Mouse (Mus musculus): ENCODE measurements at regions not wholly inside any gene's neighbourhood (a gene's known extent, or its start where the extent isn't known, plus 50 kb on each side); places are given as distances from the start of the nearest gene placed in this dataset.

GRCm38 (mm10) chr13:116243272-116243784 is 66.2 kb downstream of the Isl1 start:
- CTCF ChIA-PET = no interaction called here
- POLR2A ChIA-PET = no interaction called here

GRCm38 (mm10) chr13:116215101-116215500 is 94.4 kb downstream of the Isl1 start:
- POLR2A ChIA-PET = no interaction called here
- CTCF ChIA-PET = no interaction called here

GRCm38 (mm10) chr13:116213843-116214829 is 95.4 kb downstream of the Isl1 start:
- POLR2A ChIA-PET = no interaction called here

GRCm38 (mm10) chr13:116201177-116201920 is 108.1 kb downstream of the Isl1 start:
- ChIA-PET CTCF (no interaction called here), POLR2A (interaction anchor here in 1 of 4 experiments (0.6 to 0.7 kb wide), 2 partner anchors 1060 to 1213 kb away, joined by 3 to 6 read pairs; no protein-coding TSS in a partner anchor)

More at GRCm38 (mm10) chr13:116213843-116214829, 95.4 kb downstream of the Isl1 start:
- CTCF ChIA-PET = no interaction called here

- ChIA-PET CTCF (no interaction called here), POLR2A (no interaction called here)
Observed at GRCm38 (mm10) chr13:116187059-116187458, 122.4 kb downstream of the Isl1 start.

GRCm38 (mm10) chr13:116177781-116178180 is 131.7 kb downstream of the Isl1 start:
- ChIA-PET POLR2A (no interaction called here), CTCF (no interaction called here)

- ChIA-PET CTCF (no interaction called here), POLR2A (no interaction called here)
Observed at GRCm38 (mm10) chr13:116174976-116175375, 134.5 kb downstream of the Isl1 start.

GRCm38 (mm10) chr13:116173866-116174265 is 135.6 kb downstream of the Isl1 start:
- CTCF ChIA-PET = no interaction called here
- POLR2A ChIA-PET = no interaction called here

- POLR2A ChIA-PET = no interaction called here
- CTCF ChIA-PET = no interaction called here
Observed at GRCm38 (mm10) chr13:116143022-116143421, 166.5 kb downstream of the Isl1 start.

- CTCF ChIA-PET = no interaction called here
- POLR2A ChIA-PET = interaction anchor here in 1 of 4 experiments (0.6 kb wide), 1 partner anchor 14 kb away, joined by 3 read pairs; no protein-coding TSS in a partner anchor
Observed at GRCm38 (mm10) chr13:116118664-116119063, 190.8 kb downstream of the Isl1 start.

- ChIA-PET POLR2A (interaction anchor here in 1 of 4 experiments (0.6 kb wide), 1 partner anchor 22 kb away, joined by 5 read pairs; no protein-coding TSS in a partner anchor), CTCF (no interaction called here)
Observed at GRCm38 (mm10) chr13:116111032-116111808, 198.3 kb downstream of the Isl1 start.

- ChIA-PET POLR2A (interaction anchor here in 1 of 4 experiments (0.6 kb wide), 1 partner anchor 23 kb away, joined by 5 read pairs; no protein-coding TSS in a partner anchor), CTCF (no interaction called here)
Observed at GRCm38 (mm10) chr13:116110578-116110977, 198.9 kb downstream of the Isl1 start.

GRCm38 (mm10) chr13:116087541-116088308 is 221.8 kb downstream of the Isl1 start:
- ChIA-PET CTCF (no interaction called here), POLR2A (interaction anchor here in 1 of 4 experiments (0.6 kb wide), 1 partner anchor 1503 kb away, joined by 4 read pairs; no protein-coding TSS in a partner anchor)

- CTCF ChIA-PET = no interaction called here
- POLR2A ChIA-PET = no interaction called here
Observed at GRCm38 (mm10) chr13:116087140-116087539, 222.3 kb downstream of the Isl1 start.

GRCm38 (mm10) chr13:116056976-116057647 is 252.4 kb downstream of the Isl1 start:
- ChIA-PET POLR2A (no interaction called here), CTCF (no interaction called here)

GRCm38 (mm10) chr13:116056112-116056652 is 253.3 kb downstream of the Isl1 start:
- POLR2A ChIA-PET = no interaction called here
- CTCF ChIA-PET = no interaction called here

GRCm38 (mm10) chr13:116036166-116036565 is 273.3 kb downstream of the Isl1 start:
- CTCF ChIA-PET = no interaction called here
- POLR2A ChIA-PET = no interaction called here

GRCm38 (mm10) chr13:116030152-116030720 is 279.3 kb downstream of the Isl1 start:
- ChIA-PET POLR2A (no interaction called here), CTCF (no interaction called here)
